Mouse (Mus musculus) brain, embryonic 14.5 days (tissue): ENCODE results near the gene Ercc6.

ENCODE experiments used
- CTCF ChIP-seq: fragments of 200-500 bp; IDR thresholded peaks from 2 replicates; pipeline ENCODE4 v1.5.1; 2012; ENCODE audit warnings: inconsistent platforms, mild to moderate bottlenecking, moderate library complexity, borderline replicate concordance; ENCODE audit not compliant: insufficient read depth, insufficient read length; ENCODE audit errors: extremely low read depth
- POLR2A ChIP-seq: fragments of 200-500 bp; IDR thresholded peaks from 2 replicates; pipeline ENCODE4 v1.6.1; 2012; ENCODE audit warnings: mild to moderate bottlenecking, inconsistent platforms, borderline replicate concordance; ENCODE audit not compliant: poor library complexity, insufficient read depth, insufficient read length, severe bottlenecking; ENCODE audit errors: extremely low read depth

- TF ChIP-seq CTCF (no peak), POLR2A (no peak)
These were observed 84.2 kb downstream of the Ercc6 start for GRCm38 (mm10) chr14:32597232-32598231.
